Mouse (Mus musculus) testis, adult 2 months (tissue): ENCODE data around the gene Cadm4.

ENCODE experiments used
- CTCF ChIP-seq: fragments of 200-500 bp; IDR thresholded peaks from 2 replicates; pipeline ENCODE4 v1.5.1; 2012; ENCODE audit warnings: low read depth, mild to moderate bottlenecking, inconsistent platforms, low read length, moderate library complexity; ENCODE audit not compliant: control insufficient read depth, insufficient read depth, insufficient replicate concordance
- POLR2A ChIP-seq: fragments of 200-500 bp; IDR thresholded peaks from 2 replicates; pipeline ENCODE4 v1.6.1; 2012; ENCODE audit warnings: low read depth, mild to moderate bottlenecking, inconsistent platforms, low read length, moderate library complexity; ENCODE audit not compliant: control insufficient read depth

DNA sequence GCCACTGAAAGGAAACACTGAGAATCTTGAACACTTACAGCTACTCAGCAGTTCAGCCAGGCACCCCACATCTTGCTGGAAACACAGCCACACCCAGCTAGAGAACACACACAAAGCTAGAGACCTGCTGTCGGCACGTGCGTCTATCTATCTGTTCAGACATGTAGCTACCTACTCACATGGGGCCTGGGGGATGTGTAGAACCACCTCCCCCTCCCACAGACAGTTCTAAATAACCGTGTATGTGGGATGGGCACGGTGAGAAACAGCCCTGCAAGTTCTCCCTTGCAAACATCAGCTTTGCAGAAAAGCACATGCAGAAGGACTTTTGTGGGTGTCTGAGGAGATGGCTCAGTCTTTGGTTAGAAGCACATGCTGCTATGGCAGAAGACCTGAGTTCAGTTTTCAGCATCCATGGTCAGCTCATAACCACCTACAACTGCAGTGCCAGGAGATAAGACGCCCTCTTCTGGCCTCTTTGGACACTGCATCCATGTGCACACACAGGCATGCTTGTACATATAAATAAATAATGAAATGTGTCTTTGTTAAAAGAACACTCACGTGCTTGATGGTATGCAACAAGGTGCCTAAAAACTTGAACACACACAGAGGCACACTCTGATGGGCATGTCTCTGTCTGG lies 35.0 kb upstream of the Cadm4 start:
- TF ChIP-seq CTCF (no peak), POLR2A (no peak)
